Mouse (Mus musculus) kidney, postnatal 25 days (tissue): ENCODE data around the gene Timmdc1.

ENCODE experiments used
- DNase-seq, 2 experiments: peaks; one replicate each; pipeline ENCODE4 v3.0.0; 2021; ENCODE audit warnings: mixed read lengths in 2 of 2

The Timmdc1 gene

DNA sequence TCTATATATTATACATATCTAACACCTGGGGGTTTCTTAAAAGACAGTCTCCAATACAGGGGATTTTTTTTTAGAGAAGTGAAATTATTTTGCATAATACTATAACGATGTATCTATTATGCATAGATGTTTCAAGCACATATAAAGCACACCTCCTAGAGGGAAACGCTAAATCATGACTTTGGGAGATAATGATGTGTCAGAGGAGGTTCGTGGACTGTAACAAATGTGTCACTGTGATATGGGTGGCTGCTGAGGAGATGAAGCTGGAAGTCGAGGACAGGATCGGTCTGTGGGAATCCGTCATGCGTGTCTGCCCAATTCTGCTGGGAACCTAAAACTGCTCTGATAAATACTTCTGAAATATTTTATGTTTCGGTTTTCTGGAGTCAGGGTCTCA lies 60.7 kb downstream of the Timmdc1 start:
- no peak for DNase-seq

DNA sequence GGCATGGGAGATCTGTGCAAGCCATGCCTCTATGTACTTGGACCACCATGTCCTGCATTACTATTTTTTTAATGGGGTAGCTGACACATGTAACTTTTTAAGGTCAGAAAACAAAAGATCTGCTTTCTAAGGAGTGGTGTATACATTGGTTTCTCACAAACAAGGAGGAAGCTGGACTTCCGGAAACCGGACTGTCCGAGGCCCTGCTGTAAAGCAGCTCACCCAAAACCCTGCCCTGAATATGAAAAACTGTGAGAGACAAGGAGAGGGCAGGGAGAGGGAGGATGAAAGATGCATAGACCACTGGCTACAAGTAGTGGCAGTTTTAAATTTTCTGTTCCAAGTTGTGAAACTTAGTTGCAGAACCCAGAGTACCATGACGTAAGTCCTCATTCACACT lies 62.5 kb downstream of the Timmdc1 start:
- no peak for DNase-seq

DNA sequence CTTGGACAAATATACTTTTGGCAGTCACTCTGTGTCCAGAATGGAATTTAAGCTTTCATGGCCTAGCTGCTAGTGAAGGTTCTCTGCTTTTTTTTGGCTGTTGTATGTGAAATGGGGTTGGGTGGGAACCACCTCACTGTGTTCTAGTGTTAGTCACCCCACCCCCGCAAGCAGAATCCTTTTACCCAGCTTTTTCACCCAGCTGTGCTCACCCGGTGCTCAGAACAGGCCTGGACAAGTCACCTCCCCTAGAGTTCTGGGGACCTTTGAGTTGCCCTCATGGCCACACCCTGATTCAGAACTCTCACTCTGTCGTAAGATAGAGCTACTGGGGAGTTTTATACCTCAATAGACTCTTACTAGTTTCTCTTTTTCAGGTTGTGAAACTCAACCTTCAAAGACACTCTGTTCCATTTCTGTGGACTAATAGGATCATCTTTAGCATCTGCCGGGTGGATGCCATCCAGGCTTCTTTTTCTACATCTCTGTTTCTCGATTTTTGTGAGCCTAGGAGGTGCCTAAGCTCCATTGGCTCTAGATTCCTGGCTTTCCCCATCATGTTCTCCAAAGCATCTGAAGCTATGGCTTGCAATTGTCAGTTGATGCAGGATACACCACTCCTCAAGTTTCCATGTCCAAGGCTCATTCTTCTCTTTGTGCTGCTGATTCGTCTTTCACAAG lies 63.7 kb downstream of the Timmdc1 start:
- no peak for DNase-seq

DNA sequence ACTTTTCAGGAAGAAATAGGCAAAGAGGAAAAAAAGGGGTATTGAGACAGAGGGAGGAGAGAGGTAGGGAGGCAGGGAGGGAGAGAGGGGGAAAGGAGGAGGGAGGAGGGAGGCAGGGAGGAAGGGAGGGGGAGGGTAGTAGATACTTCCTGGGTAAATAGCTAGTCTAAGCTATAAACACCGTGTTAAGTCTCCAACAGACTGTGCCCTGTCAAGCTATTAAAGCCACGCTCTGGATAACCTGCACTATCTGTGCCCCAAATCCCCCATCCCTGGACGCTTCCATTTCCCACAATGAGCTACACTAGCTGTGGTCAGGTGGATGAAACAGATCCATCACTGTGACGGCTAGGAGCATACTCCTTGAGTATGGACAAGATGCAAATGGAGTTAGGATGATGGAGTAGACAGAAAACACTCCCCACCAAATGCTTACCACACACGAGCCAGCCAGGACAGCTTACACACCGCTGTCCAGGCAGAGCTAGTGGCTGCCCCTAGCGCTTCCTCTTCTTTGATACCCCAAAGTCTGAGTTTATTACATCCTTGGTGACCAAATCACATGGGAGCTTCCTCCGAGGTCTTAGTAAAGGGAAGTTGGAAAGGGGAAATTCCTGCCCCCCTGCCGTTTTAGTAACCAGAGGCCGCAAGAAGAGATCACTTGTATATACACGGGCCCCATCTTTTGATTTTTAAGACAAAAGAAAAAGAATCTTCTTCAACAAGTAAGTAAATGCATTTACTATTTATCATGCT lies 65.5 kb downstream of the Timmdc1 start:
- no peak for DNase-seq

DNA sequence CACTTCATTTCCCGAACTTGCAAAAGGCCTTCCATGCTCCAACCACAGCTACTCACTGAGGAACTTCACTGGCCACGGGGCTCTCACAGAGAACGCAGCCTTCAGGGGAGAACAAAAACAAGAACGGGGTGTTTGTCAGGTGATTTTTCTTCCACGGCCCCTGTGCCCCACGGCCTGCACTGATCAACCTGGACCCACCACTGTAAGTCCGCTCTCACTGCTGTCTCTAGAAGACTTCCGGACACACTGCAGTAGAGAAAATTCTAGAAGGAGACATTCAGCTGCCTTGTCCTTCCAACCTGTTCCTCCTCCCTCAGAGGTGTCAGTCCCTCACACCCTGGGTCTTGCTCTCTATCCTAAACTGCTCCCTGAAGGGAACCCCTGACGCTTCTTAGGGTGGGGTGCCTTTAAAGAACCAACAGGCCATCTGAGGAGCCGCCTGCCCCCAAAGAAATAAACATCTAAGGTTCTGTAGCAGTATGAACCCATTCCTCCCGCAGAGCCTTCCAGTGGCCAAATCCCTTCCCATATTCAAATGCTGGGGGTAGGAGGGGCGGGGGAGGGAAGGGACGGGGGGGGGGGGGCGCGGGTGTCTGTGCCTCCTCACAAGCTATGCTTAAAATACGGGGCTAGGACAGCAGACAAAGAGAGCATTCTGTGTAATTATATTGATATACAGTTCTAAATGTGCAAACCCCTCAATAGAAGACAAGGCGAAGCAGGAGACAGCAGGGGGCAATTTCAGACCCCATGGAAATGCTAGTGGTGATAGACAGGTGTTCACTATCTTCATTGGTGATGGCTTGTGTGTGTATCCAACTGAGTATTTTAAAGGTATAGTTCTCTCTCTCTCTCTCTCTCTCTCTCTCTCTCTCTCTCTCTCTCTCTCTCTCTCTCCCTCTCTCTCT lies 66.7 kb downstream of the Timmdc1 start, which contains the start of gene Cd80:
TSS of gene Cd80 (plus strand) at position 51 of the 908 bp plus-strand sequence.
- DNase-seq: no peak

DNA sequence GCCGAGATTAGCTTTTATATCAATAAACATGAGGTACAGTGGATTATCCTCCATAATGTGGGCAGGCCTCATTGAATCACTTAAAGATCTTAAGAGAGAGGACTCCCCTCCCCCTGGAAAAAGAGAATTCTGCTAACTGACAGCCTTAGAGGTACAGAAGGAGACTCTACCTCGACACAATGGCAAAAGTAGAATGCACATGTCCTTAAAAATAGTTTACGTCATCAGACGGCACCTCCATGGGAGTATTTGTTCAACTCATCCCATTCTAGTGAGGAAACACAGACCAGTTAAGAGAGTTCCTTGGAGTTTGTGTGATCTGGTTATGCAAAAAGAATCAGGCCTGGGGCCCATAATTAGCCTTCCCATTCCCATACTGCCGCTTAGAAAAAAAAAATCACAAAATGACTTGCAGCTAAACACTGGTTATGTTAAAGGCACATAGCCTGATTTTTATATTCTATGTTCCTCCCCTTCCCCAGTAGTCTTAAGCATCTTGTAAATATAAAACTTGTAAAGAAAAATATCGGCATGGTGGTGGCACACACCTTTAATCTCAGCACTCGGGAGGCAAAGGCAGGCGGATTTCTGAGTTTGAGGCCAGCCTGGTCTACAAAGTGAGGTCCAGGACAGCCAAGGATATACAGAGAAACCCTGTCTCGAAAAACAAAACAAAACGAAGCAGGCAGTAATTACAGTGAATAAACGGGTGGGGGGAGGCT lies 67.8 kb downstream of the Timmdc1 start:
- DNase-seq: no peak

DNA sequence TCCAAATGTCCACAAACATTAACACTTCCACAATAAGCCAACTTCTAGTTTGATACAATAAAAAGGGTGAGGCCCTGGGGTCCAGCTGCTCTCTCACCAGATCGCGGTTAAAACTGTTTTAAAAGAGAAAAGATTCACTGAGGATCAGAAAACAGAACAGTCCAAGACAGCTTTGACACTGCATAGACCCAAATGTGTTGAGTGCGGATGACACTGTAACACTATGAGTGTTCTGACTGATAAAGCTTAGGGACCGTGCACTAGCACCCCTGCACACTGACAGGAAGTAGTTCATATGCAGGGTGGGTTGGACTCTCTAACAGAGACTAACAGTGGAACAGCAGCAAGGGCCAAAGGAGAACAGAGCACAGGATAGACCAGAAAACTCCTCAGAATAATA lies 68.5 kb downstream of the Timmdc1 start:
- no peak for DNase-seq

DNA sequence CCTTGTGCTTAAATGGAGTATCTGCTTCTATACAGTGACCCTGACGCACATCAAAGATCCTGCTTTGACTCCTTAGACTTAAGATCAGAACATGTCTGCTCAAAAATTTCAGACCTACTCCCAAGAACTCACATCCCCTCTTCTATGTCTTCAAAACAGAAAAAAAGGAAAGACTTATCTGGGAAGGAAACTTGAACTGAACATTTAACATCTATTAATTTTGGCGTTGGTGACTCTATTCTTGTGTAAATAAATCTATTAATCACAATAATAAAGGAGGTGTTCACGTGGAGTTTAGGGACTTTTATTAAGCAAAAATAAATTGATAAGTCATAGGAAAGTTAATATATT lies 69.3 kb downstream of the Timmdc1 start:
- no peak for DNase-seq

DNA sequence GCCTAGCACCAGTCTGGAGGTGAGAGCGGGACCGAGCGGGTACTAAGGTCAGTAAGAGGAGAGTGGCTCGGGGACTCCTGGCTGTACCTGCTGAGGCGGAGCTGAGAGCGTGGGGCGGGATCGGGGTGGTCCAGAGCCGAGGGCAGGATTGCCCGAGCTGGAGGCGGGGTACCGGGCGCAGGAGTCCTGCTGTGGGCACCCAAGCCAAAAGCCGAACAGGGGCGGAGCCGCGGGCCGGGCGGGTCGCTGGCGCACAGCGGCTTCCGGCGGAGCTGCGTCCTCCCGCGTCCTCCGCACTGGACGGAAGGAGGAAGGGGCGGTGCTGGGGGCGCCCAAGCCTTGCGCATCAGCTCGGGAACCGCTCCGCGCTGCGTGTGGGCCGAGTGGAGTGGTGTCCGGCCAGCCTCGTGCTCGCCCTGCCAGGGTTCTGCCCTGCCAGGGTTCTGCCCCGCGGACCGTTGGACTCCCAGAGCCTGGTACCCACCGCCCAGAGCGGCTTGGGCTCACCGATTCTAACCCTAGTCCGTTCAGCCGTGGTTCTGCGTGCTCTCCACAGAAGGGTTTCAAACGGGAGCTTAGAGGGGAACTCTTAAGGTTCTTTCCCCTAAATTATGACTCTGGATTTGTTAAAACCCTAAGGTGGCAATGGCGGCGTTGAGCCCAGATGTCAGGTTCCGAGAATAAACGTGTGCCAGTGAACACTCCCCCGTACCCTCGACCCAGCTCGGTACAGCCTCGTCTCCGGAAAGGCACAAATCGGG lies 69.8 kb downstream of the Timmdc1 start, which contains the start of gene Adprh:
TSS of gene Adprh (minus strand) at position 262 of the 761 bp plus-strand sequence.
- DNase-seq: peak; percentile 93 to 98

DNA sequence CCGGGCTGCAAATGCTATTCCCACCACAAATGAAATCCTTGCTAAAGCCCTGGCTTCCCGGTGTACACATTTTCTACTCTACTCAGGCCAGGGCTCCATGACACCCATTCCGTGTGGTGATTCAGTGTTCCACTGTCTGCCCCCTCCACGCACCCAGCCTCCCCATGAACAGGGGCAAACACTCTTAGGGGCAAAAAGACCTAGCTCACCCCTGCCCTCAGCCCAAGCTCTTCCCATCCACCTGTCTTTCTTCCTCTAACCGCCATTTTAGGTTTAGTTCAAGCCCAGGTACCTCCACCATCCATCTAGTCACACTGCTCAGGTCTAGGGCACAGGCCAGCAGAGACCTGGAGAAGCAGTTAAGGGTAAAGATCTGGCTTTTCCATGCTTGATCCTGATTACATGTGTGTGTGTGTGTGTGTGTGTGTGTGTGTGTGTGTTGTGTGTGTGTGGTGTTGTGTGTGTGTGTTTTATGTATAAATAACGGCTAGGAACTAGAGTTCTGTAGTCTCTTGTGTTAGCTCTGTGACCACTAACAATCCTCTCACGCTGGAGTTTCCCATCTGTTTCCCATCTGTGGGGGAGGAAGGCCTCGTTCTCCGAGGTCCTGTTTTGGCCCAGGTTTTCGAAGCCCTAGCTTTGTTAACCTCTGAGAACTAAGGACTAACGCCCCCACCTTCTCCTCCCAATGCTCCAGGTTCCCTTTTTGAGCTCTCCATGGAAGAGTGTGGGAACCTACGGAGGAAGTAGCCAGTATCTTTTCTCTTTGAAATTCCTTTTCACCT lies 70.8 kb downstream of the Timmdc1 start:
- no peak for DNase-seq

DNA sequence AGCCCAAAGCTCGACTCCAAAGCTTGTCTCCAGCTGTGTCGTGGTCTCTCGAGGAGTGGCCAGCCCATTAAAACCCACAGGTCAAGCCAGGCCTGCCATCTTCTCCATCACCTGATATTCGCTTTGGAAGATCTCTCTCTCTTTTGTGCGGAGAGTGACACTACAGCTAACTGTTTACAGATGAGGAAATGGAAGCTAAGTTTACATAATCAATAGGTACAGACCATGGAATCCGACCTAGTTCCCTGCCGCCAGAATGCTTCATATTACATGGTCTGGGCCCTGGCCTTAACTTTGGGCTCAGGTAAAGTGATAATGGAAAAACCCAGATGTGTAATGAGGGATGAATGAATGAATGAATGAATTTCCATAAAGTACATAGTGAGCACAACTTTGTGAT lies 71.8 kb downstream of the Timmdc1 start:
- no peak for DNase-seq

DNA sequence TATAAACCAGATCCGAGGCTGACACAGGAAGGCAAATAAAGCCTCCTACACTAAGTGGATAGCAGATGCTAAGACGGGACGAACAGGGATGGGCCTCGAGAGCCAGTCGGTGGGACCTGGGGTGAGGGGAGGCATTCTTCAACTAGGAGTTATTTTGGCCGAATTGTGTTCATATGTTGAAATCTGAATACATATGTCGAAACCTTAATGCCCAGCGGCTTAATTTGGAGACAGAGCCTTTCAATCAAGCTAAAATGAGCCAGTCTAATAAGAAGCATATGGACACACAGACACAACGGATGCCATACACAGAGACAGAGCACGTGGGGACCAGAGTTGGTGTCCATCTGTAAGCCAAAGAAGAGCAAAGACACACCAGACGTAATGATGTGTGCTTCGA lies 74.0 kb downstream of the Timmdc1 start:
- no peak for DNase-seq
